Mouse (Mus musculus) myocyte (in vitro differentiated cells): ENCODE measurements at regions not wholly inside any gene's neighbourhood (a gene's known extent, or its start where the extent isn't known, plus 50 kb on each side); places are given as distances from the start of the nearest gene placed in this dataset.

ENCODE experiments used
- CEBPB ChIP-seq: IDR thresholded peaks from 2 replicates; pipeline ENCODE4 v1.6.1; 2011; ENCODE audit warnings: mild to moderate bottlenecking, moderate library complexity; ENCODE audit not compliant: poor library complexity, insufficient read depth, severe bottlenecking
- MAX ChIP-seq: IDR thresholded peaks from one replicate; pipeline ENCODE4 v1.6.1; 2011; ENCODE audit warnings: low read depth, mild to moderate bottlenecking, control low read depth
- POLR2A ChIP-seq: IDR thresholded peaks from one replicate; pipeline ENCODE4 v1.6.1; 2011; ENCODE audit warnings: low read depth, mild to moderate bottlenecking, control low read depth, moderate library complexity; ENCODE audit not compliant: insufficient read length
- USF1 ChIP-seq: IDR thresholded peaks from one replicate; pipeline ENCODE4 v1.6.1; 2011; ENCODE audit warnings: low read depth, mild to moderate bottlenecking, control low read depth, moderate library complexity

DNA sequence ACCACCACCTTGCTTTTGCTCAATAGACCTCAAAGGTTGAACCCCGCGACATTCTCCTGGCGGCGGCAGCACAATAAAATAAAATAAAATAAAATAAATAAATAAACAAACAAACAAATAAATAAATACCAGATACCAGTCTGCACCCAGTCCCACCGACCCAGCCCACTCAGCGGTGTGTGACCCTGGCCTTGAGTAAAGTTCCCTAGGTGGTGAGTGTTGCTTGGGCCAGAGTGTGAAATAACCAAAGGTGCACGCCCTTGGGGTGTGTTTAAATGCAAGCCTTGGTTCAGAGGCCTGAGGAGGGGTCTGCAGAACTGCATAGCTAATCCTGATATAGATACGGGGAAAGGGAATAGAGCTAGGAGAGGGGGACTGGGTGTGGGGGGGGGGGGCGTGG is 68.4 kb downstream of the Zfp706 start:
- TF ChIP-seq POLR2A (no peak), CEBPB (no peak), USF1 (no peak), MAX (no peak)
